Mouse (Mus musculus) intestine, embryonic 15.5 days (tissue): ENCODE measurements around the gene Gng12. TPM values are rescaled to one million over a fixed set of nuclear protein-coding genes. Genes with fewer than 3 reads are reported as not detected.
A peak's percentile ranks its signal among the peaks of the same experiment; 100 is the strongest.

Experiments used
- ATAC-seq: fragments of 200-750 bp; cut with Nextera tagmentation; 2 replicates; pipeline ENCODE4 v1.8.0; 2017; ENCODE audit warnings: moderate TSS enrichment, moderate library complexity
- H3K27ac ChIP-seq: fragments of 300-500 bp; sonication (generic); 2 replicates; pipeline ENCODE4 v1.5.1; 2015; ENCODE audit warnings: mild to moderate bottlenecking, inconsistent platforms
- H3K27me3 ChIP-seq: fragments of 300-500 bp; sonication (generic); replicated peaks from 2 replicates; pipeline ENCODE4 v1.6.1; 2015; ENCODE audit warnings: inconsistent platforms
- H3K36me3 ChIP-seq: fragments of 300-500 bp; sonication (generic); 2 replicates; pipeline ENCODE4 v1.6.1; 2015; ENCODE audit warnings: inconsistent platforms
- H3K4me1 ChIP-seq: fragments of 300-500 bp; sonication (generic); replicated peaks from 2 replicates; pipeline ENCODE4 v1.6.1; 2015; ENCODE audit warnings: inconsistent platforms
- H3K4me2 ChIP-seq: fragments of 300-500 bp; sonication (generic); replicated peaks from 2 replicates; pipeline ENCODE4 v1.6.1; 2015; ENCODE audit warnings: mild to moderate bottlenecking, inconsistent platforms
- H3K4me3 ChIP-seq: fragments of 300-500 bp; sonication (generic); replicated peaks from 2 replicates; pipeline ENCODE4 v1.5.1; 2015; ENCODE audit warnings: inconsistent platforms
- H3K9ac ChIP-seq: fragments of 300-500 bp; sonication (generic); 2 replicates; pipeline ENCODE4 v1.6.1; 2015; ENCODE audit warnings: inconsistent platforms
- H3K9me3 ChIP-seq: fragments of 300-500 bp; sonication (generic); 2 replicates; pipeline ENCODE4 v1.6.1; 2016; ENCODE audit warnings: inconsistent platforms
- WGBS: fragments of 180-500 bp; shearing (Covaris S2); methylation state at CpG from one replicate; pipeline ENCODE4 v1.1.7; 2015; 5-methylcytosine and 5-hydroxymethylcytosine counted together
- polyA plus RNA-seq: library from polyadenylated mRNA; unstranded; fragments of >200 nt; fragmentation: Nextera tagmentation; extraction: Ambion mirVana; gene quantifications from 2 replicates; pipeline ENCODE4 v1.2.1, GENCODE M21; 2015

Gene Gng12
- polyA plus RNA-seq, 1 experiment from 2014 or later: 147 TPM

DNA sequence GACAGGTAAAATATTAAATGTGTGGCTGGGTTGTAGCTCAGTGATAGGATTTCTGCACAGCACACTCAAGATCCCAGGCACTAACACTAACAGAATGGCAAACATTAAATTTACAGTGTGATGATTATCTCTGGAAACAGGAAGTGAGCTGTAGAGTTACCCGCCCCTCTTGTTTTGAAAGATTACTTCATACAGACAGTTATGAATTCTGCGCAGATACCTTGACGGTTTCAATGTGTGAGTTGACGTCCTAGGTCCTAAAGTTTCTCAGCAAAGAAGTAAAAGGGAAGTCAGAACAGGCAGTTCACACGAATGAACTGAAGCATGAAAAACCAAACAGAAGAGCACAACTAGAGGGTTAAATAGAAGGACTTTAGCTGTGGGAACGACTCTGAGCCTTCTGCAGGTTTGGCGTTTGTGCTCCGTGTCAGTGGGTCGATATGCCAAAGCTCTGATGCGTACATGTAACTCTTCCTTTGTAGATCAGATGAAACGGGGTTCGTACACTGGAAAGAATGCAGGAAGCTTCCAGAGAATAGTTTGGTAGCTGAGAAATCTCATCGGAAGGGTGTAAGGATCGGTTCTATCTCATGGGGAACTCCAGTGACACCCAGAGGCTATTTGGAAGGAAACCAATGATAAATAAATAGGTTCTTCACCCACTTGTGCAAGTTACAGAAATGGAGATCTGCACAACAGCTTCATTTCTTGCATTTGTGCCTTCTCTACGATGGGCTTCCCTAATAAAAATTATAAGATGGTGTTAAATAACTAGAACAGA, 160.1 kb downstream of the Gng12 start:
- Histone ChIP-seq H3K4me1 (peaks cover 20% of the 10 kb centered on the region), H3K27me3 (no peaks in the 10 kb centered on the region), H3K4me2 (0 out of 2 replicates have a peak overlapping the region, but pooled peaks have one; percentile 6), H3K9me3 (no peaks in the 10 kb centered on the region), H3K4me3 (no peak overlapping the region), H3K9ac (no peak overlapping the region), H3K36me3 (no peaks in the 10 kb centered on the region), H3K27ac (no peak overlapping the region)
- ATAC-seq: peak; percentile 20; the same call in 1 of the 2 replicates
- WGBS: 57% methylated on average over 15 of the region's 15 CpGs

DNA sequence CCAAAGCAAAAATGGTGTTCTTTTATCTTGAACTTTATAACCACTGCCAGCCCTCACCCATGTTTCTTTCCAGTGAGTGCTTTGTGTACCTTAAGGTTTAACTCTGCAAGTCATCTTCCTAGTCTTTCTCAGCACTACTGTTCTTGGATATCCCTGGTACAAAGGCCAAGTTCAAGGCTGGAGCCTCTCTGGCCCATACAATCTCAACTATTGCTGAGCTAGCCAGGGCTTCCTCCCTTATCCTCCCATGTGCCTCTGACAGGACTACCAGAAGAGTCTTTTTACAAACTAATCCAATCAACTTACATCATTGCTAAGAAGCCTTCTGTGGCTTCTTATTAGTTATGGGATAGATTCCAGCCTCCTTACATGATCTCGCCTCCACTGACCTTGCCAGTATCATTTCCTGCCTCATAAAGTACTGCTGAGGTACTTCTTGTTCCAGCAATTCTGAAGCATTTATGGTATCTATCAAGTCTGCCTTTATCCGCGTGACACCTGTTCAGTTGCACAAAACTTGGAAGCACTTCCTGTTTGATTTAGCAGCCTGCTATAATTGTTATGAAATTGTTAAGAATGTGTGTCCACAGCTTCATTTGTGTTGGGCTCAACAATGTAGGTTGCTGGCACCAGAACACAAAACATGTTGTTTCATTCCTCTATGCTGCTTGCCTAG, 160.8 kb downstream of the Gng12 start:
- H3K4me1 ChIP-seq: peaks cover 20% of the 10 kb centered on the region
- H3K4me3 ChIP-seq: no peak overlapping the region
- H3K9me3 ChIP-seq: no peaks in the 10 kb centered on the region
- no peaks in the 10 kb centered on the region for H3K36me3 ChIP-seq
- H3K27me3 ChIP-seq: no peaks in the 10 kb centered on the region
- H3K9ac ChIP-seq: no peak overlapping the region
- H3K4me2 ChIP-seq: no peak overlapping the region
- ATAC-seq: peak; percentile 88
- WGBS: 39% methylated on average over 3 of the region's 3 CpGs
- H3K27ac ChIP-seq: peak overlapping the region; percentile 55

DNA sequence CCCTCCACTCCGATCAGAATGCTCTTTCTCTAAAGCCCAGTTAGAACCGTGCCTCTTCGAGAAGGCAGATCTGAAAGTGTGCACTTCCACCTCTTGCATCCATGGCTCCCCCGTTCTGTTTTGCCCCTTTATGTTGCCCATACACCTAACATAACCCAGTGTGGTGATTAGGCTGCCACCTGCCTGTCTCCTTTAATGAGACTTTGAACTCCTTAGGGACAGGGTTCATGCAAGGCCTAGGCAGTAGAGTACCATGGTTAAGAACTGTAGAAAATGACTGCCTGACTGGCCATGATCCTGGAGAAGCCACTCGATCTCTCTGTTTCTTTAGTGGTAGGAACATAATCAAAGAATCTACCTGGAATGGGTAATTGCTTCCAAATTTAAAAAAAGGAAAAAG, 161.4 kb downstream of the Gng12 start:
- H3K9me3 ChIP-seq: no peaks in the 10 kb centered on the region
- ATAC-seq: peak; percentile 80

DNA sequence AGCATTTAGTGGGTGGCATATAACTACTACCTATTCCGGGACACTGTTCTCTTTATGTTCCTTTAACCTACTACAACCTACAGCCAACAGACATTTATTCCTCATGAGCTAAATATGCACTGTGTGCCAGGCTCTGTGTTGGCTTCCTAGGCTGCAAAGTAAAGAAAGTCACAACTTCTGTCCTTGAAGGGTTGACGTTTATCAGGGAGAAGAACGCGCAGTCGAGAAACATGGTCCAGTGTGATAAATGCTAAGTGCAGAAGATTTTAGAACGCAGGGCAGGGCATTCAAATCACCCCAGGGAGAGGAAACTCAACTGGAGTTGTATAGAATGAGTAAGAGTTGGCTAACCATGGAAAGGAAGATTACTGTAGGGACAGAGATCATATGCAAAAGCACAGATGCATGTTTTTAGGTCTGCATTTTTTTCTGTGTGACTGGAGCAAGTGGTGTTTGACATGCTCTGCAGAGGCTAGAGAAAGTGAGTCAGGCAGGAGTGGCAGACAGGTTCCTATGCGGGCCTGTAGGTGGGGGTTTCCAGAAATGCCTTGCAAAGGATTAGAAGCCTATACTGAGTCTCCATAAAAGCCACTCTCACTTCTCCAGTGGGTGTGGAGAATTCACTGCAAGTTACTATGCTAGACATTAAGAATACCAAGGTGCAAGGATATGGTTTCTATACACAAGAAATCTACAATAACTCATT, 161.9 kb downstream of the Gng12 start:
- H3K9me3 ChIP-seq: no peaks in the 10 kb centered on the region
- H3K27me3 ChIP-seq: no peaks in the 10 kb centered on the region
- 79% methylated on average over 7 of the region's 7 CpGs for WGBS
- no peak overlapping the region for H3K9ac ChIP-seq
- no peak for ATAC-seq
- H3K36me3 ChIP-seq: no peaks in the 10 kb centered on the region
- H3K27ac ChIP-seq: no peak overlapping the region
- H3K4me3 ChIP-seq: no peak overlapping the region
- peaks cover 20% of the 10 kb centered on the region for H3K4me1 ChIP-seq
- no peak overlapping the region for H3K4me2 ChIP-seq

More for the DNA sequence above, 161.4 kb downstream of the Gng12 start:
- Histone ChIP-seq H3K27me3 (no peaks in the 10 kb centered on the region), H3K36me3 (no peaks in the 10 kb centered on the region), H3K9ac (no peak overlapping the region), H3K4me2 (no peak overlapping the region), H3K27ac (0 out of 2 replicates have a peak overlapping the region, but pooled peaks have one; percentile 51), H3K4me1 (peaks cover 20% of the 10 kb centered on the region), H3K4me3 (no peak overlapping the region)
- 85% methylated on average over 5 of the region's 5 CpGs for WGBS

DNA sequence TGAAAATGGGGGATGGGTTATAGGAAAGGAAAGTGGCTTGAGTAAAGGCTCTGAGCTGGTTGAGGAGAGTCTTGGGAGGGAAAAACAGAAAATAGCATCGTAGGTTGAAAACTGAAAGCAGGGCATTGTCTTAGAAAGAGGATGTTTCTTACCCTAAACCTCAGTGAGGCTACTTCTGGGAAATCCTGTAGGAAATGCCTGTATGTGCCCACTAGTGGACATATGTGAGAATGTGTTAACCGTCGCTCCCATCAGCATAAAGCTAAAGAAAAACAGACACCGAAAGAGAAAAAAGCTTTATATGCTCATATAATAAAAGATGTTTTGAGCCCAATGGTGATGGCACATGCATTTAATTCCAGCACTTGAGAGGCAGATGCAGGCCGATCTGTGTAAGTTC, 163.9 kb downstream of the Gng12 start:
- no peak for ATAC-seq
- Histone ChIP-seq H3K9ac (no peak overlapping the region), H3K27me3 (no peaks in the 10 kb centered on the region), H3K4me3 (no peak overlapping the region), H3K36me3 (no peaks in the 10 kb centered on the region), H3K9me3 (no peaks in the 10 kb centered on the region), H3K27ac (no peak overlapping the region), H3K4me1 (peaks cover 20% of the 10 kb centered on the region), H3K4me2 (no peak overlapping the region)
- 86% methylated on average over 5 of the region's 5 CpGs for WGBS

DNA sequence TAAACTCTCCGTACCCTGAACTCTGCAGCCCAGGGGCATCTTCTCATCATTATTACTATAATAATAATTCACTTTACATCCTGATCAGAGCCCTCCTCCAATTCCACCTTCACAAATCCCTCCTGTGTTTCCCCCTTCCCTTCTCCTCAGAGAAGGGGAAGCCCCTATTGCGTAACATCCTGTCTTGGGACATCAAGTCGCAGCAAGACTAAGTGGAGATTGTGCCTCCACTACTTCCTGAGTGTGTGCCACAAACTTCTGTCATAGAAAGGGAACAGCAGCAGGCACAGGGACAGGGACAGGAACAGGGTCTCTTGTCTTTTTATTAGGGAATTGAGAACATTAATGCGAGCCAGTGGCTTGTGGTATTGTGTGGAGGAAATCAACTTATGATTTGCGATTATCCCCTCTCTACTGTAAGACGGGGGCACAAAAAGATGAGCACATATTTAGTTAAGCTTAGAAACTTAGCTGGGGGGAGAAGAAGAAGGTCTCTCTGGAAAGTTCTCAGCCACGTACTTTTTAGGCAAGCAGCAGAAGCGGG, 173.1 kb downstream of the Gng12 start:
- H3K27me3 ChIP-seq: no peaks in the 10 kb centered on the region
- no peak overlapping the region for H3K9ac ChIP-seq
- no peak for ATAC-seq
- H3K36me3 ChIP-seq: no peaks in the 10 kb centered on the region
- no peaks in the 10 kb centered on the region for H3K9me3 ChIP-seq
- peak overlapping the region; percentile 38 for H3K4me2 ChIP-seq
- 0 out of 2 replicates have a peak, but pooled peaks cover 3% of the 10 kb centered on the region for H3K4me1 ChIP-seq
- H3K4me3 ChIP-seq: no peak overlapping the region
- 0 out of 2 replicates have a peak overlapping the region, but pooled peaks have one; percentile 72 for H3K27ac ChIP-seq
- WGBS: 70% methylated on average over 8 of the region's 8 CpGs

DNA sequence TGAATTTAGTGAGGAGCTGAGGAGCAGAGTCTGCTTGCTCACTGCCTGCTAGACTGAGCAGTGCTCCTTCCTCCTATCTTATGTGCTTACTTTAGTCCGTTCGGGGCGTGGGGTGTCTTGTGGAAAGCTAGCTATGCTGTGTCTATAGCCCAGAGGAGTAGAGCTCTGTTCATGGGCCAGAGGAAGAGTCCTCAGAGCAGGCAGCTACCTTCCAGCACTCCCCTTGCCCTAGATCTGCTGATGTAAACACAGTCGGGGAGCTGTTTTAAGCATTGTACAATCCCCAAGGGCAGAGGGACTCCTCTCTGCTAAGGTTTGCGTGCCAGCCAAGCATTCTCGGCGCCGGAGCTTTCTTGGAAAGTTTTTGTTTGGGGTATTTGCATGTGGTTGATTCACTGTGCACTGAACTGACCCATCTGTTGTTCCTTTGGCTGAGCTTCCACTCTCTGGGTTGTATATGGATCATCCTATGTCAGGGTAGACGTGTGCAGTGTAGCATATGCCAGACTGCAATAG, 173.7 kb downstream of the Gng12 start:
- Histone ChIP-seq H3K36me3 (no peaks in the 10 kb centered on the region), H3K4me2 (peak overlapping the region; percentile 38), H3K27ac (peak overlapping the region; percentile 72), H3K4me1 (0 out of 2 replicates have a peak, but pooled peaks cover 3% of the 10 kb centered on the region), H3K27me3 (no peaks in the 10 kb centered on the region), H3K9me3 (no peaks in the 10 kb centered on the region), H3K4me3 (no peak overlapping the region), H3K9ac (no peak overlapping the region)
- peak; percentile 43 for ATAC-seq
- 38% methylated on average over 9 of the region's 9 CpGs for WGBS

Other genes starting within 250 kb of the Gng12 start
- gene Vmn1r35, start 210.5 kb upstream of the Gng12 start, polyA plus RNA-seq: not detected in 2 replicates
- not detected in 2 replicates for gene Vmn1r36, start 177.2 kb upstream of the Gng12 start, polyA plus RNA-seq
- gene Vmn1r37, start 167.0 kb upstream of the Gng12 start, polyA plus RNA-seq: not detected in 2 replicates
- not detected in 2 replicates for gene Vmn1r38, start 113.8 kb upstream of the Gng12 start, polyA plus RNA-seq
- gene Vmn1r39, start 85.8 kb upstream of the Gng12 start, polyA plus RNA-seq: not detected in 2 replicates
- gene Gadd45a, start 141.1 kb downstream of the Gng12 start, polyA plus RNA-seq: 29.6 and 37.5 TPM in 2 replicates